Mouse (Mus musculus) kidney, adult 8-10 months (tissue): ENCODE measurements around the gene Comp.

Experiments
- DNase-seq, 2 experiments: peaks; one replicate each; pipeline ENCODE4 v3.0.0; 2022

Comp gene

GRCm38 (mm10) chr8:70373397-70374317 lies at the start of gene Comp:
Comp (plus strand) TSS chr8:70373558.
- no peak for DNase-seq

DNA sequence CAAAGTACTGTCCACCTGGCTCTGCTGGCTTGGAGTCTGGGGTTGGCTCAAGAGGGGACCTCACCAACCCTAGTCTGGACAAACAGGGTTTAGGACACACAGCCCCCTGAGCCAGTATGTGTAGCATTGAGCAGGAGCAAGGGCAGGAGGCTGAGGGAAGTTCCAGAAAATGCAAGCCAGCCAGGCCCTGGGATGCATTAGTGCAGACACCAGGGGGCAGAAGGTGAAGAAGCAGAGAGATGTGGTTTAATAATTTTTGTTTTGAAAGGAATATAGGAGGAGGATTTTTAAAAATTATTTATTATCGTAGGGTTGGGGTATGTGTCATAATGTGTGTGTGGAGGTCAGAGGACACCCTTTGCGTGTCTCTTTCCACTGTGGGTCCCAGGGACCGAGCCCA lies 49.6 kb upstream of the Comp start:
- no peak for DNase-seq

DNA sequence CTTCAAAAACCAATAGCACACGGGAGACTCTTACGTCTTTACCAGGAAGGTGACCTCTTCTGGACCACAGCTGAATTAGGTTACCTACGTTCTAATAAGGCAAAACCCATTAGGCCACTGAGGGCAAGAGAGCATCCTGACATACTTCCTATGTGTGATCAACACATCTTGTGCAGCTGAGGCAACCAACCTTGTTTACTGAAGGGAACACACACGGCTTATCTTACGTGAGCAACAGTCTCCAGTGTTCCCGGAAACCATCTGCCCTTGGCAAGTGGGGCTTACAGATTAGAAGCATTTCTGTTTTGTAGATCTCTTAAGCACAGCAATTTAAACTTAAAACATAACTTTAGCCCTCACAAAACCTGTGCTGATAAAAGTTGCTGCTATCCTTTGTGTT lies 45.8 kb upstream of the Comp start:
- no peak for DNase-seq

DNA sequence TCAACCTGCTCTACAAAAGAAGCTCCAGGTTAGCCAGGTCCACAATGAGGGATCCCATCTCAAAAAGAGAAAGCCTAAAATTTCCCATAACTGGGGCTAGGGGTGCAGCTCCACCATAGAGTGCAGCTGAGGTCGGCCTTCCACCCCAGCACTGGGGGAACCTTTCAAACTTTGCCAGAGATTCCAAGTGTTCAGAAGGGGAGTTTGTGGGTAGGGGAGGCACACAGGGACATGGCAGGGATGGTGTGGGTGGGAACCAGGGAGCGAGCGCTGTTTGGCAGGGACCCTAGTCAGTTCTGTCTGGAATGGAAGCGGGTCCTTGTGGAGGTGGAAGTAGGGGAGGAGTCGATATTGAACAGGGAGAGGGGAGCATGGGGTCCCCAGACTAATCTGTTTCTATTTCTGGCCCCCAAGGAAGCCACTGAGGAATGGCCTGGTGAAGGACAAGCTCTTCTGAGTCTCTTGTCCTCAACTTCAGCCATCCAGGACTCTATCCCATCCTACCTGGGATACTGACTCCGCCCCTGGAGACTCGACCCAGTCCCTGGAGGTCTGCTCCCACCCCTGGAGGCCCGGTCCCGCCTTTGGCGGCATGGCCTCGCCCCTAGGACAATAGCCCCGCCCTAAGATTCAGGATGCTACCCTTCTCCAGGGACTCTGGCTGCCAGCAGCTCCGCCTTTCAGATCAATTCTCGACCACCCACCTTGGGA lies 44.1 kb upstream of the Comp start, which contains the start of gene Gdf1:
TSS of gene Gdf1 (plus strand) at position 694 of the 711 bp plus-strand sequence.
- no peak for DNase-seq

DNA sequence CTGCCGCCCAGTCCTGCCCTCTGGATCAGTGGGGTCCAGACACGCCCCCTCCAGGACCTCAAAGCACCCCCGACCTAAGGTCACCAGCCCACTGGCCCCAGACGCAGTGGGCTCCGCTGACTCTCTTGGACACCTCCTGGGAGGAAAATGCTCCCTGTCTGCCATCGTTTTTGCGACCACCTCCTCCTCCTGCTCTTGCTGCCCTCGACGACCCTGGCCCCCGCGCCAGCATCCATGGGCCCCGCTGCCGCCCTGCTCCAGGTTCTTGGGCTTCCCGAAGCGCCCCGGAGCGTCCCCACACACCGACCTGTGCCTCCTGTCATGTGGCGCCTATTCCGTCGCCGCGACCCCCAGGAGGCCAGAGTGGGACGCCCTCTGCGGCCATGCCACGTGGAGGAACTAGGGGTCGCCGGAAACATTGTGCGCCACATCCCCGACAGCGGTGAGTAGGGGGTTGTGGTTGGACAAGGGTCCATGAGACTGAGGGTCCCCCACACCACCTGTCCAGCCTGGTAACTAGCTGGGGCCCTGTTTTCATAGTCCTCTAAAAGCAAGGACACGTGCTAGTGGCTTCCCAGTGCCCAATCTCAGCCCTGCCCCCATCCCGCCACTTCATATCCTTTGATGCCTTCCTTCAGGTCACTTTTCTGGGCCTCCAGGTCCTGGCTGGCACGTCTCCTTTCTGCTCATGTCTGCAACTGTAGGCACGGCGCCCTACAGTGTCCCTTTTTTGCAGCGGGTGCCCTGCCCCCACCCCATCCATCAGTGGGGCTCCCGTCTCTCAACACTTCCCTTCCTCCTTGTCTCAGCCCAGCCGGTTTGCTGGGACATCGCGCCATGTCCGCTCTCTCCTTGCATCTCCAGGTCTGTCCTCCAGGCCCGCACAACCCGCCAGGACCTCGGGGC lies 43.3 kb upstream of the Comp start:
- no peak for DNase-seq

GRCm38 (mm10) chr8:70330741-70331364 lies 42.5 kb upstream of the Comp start:
- DNase-seq = no peak

DNA sequence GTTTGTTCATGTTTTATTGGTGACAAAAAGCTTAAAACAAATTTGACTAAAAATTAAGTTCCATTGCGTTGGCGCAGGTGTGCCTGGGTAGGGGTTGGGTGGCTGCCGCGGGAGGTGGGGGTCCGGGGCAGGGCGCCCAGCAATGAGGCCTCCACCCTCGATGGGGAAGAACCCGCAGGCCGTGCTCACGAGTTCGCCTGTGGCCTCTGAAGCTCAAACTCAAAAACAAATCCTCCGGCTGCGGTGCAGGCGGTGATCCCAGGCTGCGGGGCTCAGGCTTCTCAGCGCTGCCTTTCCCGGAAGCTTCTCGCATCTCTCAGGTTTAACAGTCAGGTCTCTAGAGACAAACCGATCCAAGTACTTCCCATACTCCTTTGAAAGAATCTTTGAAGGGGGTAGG lies 41.8 kb upstream of the Comp start:
- no peak for DNase-seq

GRCm38 (mm10) chr8:70332070-70332877 lies 41.1 kb upstream of the Comp start:
- peak in 1 of 2 experiments; percentile 35 for DNase-seq

DNA sequence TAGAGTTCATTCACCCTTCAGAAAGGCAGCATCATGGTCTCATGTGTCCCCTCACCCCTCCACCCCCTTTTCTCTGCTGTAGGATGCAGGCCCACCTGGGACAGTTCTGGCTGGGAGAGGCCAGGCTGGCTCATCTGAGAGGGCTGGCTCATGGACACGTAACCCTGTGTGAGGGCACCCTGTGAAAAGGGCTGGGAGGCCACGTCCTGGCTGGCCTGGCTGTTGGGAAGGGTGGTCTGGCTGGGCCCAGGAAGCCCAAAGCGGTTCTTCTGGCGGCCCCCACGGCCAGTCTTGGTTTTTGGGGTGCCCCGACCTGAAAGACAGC lies 40.5 kb upstream of the Comp start:
- DNase-seq = no peak

DNA sequence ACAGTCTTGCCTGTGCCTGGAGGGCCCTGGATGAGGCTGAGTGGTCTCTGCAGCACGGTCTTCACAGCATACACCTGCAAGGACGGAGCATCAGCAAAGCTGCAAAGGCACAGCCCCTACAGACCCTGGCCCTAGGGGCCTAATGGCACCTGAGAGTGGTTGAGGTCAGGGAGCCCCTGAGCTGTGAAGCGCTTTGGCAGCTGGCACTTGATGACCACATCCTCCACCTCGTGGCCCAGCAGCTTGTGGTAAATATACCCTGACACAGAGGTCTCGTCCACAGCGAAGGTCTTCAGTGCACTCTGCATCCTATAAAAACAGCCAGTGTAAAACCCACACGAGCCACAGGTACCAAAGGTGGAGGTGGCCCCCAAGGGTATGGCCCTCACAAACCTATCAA lies 34.4 kb upstream of the Comp start:
- DNase-seq = no peak

DNA sequence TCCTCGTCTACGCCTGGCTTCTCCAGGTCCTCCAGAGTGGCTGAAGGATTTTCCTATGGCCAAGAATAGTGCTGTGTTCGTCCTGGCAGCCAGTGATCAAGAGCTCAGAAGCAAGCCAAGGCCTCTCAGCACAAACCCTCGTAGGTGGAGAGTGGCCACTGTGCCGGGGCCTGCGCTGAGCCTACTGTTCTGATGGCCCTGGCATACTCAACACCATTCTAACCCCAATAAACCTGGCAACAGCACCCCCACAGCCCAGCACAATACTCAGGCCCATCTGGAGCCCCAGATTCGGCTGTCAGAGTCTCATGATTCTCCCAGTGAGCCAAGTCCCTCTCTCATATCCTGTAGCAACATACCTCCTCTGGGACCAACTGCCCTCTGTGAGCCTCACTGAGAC lies 32.7 kb upstream of the Comp start:
- DNase-seq = no peak

- no peak for DNase-seq
Observed at GRCm38 (mm10) chr8:70342007-70342406, 31.4 kb upstream of the Comp start.

GRCm38 (mm10) chr8:70343076-70343475 lies 30.3 kb upstream of the Comp start:
- no peak for DNase-seq

DNA sequence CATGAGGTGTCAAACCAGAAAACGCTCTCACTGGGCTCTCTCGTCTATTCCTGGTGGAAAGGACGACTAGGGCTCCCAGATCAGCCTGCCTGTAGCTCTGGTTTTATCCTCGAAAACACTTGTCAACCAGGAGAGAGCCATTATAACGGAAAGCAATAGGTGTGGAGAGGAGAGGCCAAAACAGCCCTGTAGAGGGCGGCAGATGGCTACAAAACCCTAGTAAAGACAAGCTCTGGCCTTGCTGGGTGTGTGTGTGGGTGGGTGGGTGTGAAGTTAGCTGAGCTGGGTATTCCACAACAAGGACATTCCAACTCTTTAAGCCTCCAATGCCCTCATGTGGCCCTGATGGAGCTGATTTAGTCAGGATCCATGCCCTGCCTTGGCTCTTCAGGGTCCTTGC lies 29.7 kb upstream of the Comp start:
- peak in 1 of 2 experiments; percentile 42 for DNase-seq

- no peak for DNase-seq
Observed at GRCm38 (mm10) chr8:70344279-70344678, 29.1 kb upstream of the Comp start.

- no peak for DNase-seq
Observed at GRCm38 (mm10) chr8:70347443-70347842, 25.9 kb upstream of the Comp start.

- peak; percentile 55 to 63 for DNase-seq
Observed at GRCm38 (mm10) chr8:70347860-70348420, 25.4 kb upstream of the Comp start.

DNA sequence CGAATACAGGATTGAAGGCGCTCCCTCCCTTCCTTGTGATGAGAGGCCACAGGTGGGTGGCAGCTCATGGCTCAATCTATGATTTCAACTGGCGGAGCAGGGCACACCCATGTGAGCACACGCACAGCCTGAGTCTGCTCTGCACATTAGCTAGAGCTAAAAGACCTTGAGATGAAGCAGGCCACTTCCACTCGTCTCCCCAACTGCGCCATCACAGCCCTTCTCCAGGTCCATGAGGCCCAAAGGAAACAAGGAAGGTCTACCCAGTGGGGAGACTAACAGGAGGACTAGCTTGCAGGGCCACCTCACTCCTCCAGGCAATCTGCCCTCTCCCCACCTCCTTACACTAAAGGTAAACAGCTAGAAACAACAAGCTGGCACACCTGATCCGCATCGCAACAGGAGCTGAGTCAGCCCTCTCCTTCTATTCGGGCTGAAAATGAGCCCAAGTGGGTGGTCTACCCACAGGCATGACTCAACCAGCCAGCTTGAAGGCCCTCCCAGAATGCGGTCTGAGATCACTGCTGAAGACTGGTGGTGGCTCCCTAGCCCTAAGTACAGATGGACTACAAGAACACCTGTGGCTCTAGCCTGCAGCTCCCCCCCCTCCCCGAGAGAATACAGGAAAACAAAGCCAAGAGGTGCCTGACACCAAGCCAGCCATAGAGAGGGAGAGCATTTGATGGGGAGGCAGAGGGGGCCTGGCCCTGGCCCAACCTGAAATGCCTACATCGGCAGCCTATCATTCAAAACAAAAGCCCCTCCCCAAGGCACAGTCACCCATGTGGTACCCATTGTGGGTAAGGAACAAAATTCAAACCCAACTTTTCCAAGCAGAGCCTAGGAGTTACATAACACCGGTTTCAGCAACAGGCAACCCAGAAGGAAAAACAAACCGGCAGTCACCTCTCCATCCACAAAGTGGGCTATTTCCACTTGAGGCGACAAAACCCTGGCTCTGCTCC lies 22.0 kb upstream of the Comp start:
- no peak for DNase-seq

- DNase-seq = no peak
Observed at GRCm38 (mm10) chr8:70352000-70352384, 21.4 kb upstream of the Comp start.

DNA sequence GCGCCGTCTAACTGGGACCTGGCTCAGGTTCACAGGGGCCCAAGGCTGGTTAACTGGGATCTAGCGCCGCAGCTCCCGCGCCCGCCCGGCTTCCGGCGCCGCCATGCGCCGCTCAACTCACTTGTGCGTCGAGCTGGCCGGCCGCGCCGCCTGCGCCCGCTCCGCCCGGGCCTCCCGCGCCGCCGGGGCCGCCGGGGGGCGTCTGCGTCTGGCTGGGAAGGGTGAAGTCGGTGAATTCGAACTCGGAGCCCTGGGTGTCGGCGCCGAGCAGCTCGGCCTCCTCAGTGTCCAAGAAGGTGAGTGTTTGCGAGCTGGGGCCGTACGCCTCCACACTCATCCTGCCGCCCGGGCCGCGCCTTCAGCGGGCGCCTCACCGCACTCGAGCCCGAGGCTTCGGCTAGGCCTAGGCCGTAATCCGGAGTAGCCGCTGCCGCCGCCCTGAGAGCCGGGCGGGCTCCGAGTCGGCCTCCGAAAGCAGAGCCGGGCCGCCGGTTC lies 20.7 kb upstream of the Comp start:
- DNase-seq = no peak
